Mouse (Mus musculus): ENCODE data around the gene Hoxa11. TPM values are rescaled to one million over a fixed set of nuclear protein-coding genes. Genes with fewer than 3 reads are reported as not detected.

Hoxa11 gene
- polyA plus RNA-seq, 1 experiment from 2014 or later = not detected

GRCm38 (mm10) chr6:52215771-52216535 lies 29.7 kb downstream of the Hoxa11 start:
- Histone ChIP-seq H3K9ac (no peak overlapping the region), H3K4me1 (ENCODE audit: insufficient read depth) (no peaks in the 10 kb centered on the region), H3K4me3 (ENCODE audit: low read depth, low read length) (peak overlapping the region; percentile 13; the same call in 1 of the 2 replicates), H3K27ac (ENCODE audit: low read depth) (no peak overlapping the region), H3K27me3 (ENCODE audit: insufficient read depth, low read length) (peaks cover 99% of the 10 kb centered on the region), H3K9me3 (ENCODE audit: low read depth, low read length) (no peaks in the 10 kb centered on the region), H3K4me2 (peak overlapping the region; percentile 81), H3K36me3 (ENCODE audit: insufficient read depth) (no peaks in the 10 kb centered on the region)
- DNase-seq (no peak), ATAC-seq (ENCODE audit: insufficient read depth) (no peak)
- TF ChIP-seq CTCF (IDR thresholded peaks at IDR 0.05; ENCODE audit: low read depth) = no peak
- WGBS = 5% methylated on average over 30 of the region's 30 CpGs

DNA sequence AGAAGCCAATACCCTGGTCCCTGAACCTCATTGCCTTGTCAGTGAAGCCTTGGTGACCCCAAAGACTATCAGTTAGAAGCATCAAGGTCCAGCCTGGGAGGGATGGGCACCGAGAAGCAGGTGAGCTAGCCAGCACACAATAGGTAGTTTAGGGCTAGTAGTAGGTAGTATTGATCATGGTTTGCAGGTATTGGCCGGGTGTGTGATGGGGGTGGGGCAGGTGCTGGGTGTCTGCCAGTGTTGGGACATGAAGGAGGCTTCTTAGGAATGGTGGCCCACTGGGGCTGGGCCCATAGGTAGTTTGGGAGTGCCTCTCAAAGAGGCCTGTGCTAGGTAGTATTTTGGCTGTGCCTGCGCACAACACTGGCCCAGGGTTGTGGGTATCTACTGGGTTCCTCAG lies 30.5 kb downstream of the Hoxa11 start:
- Histone ChIP-seq H3K9ac (no peak overlapping the region), H3K36me3 (ENCODE audit: insufficient read depth) (no peaks in the 10 kb centered on the region), H3K4me1 (ENCODE audit: insufficient read depth) (no peaks in the 10 kb centered on the region), H3K4me2 (no peak overlapping the region), H3K27me3 (ENCODE audit: insufficient read depth, low read length) (peaks cover 99% of the 10 kb centered on the region), H3K27ac (ENCODE audit: low read depth) (no peak overlapping the region), H3K9me3 (ENCODE audit: low read depth, low read length) (no peaks in the 10 kb centered on the region), H3K4me3 (ENCODE audit: low read depth, low read length) (no peak overlapping the region)
- TF ChIP-seq CTCF (IDR thresholded peaks at IDR 0.05; ENCODE audit: low read depth) = no peak
- no peak for ATAC-seq (ENCODE audit: insufficient read depth)
- DNase-seq = no peak
- 35% methylated on average over 3 of the region's 3 CpGs for WGBS

DNA sequence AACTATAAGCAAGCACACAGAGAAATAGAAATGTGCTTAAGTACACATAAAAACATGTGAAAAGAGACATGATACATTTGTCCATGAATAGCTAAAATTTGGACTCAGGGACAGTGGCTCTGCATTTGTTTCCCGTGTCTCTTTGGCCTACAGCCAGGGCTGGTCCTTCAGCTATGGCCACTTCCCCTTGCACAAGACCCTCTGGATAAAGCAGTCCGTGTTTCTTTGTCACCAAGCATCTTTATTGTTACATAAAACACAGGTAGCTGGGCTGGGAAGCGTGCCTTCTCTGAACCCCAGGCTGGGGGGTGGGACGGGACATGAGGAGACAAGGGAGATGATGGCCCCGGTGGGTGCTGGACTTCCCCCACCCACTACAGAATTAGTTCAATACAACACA lies 31.3 kb downstream of the Hoxa11 start:
- Histone ChIP-seq H3K27me3 (ENCODE audit: insufficient read depth, low read length) (peaks cover 98% of the 10 kb centered on the region), H3K4me1 (ENCODE audit: insufficient read depth) (no peaks in the 10 kb centered on the region), H3K4me3 (ENCODE audit: low read depth, low read length) (no peak overlapping the region), H3K27ac (ENCODE audit: low read depth) (no peak overlapping the region), H3K9ac (no peak overlapping the region), H3K4me2 (peak overlapping the region; percentile 87; the same call in 1 of the 2 replicates), H3K36me3 (ENCODE audit: insufficient read depth) (no peaks in the 10 kb centered on the region), H3K9me3 (ENCODE audit: low read depth, low read length) (no peaks in the 10 kb centered on the region)
- WGBS = 32% methylated on average over 5 of the region's 5 CpGs
- TF ChIP-seq CTCF (IDR thresholded peaks at IDR 0.05; ENCODE audit: low read depth) = no peak
- DNase-seq (peak; percentile 44), ATAC-seq (ENCODE audit: insufficient read depth) (no peak)

DNA sequence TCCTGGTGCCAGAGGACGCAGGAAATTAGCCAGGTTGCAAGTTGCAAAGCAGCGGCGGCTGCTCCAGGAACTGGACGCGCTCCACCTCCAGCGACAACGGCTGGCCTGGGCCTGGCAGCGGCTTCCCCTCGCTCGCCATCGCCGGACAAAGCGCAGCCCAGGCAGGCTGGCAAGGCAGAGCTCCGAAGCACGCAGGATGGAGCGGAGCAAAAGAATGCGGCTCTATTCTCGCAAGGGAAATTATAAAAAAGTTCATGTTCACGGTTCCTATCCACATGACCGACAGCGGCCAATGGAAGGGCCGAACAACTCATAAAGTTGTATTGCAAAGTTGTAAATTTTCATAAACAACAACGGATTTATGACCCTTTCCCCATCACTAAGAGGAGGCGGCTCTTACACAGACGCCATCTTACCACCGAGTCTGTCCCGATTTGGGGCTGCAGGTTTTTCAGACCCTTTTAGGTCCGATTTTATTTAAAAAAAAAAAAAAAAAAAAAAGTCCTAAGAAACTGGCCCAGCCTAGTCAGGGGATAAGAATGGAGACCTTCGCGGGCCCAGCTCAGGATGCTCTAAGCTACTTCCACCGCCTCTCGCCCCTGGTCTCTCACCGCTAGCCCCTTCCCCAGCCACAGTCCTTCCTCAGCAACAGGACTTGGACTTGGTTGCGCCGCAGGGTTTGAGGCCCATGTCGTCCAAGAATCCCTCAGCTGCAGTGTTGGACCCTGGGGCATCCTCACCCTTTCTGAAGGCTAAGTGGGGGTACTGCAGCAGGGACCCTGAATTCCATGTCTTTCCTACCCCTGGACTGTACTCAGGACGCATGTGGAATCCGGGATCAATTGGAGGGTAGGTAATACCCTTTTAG lies 32.3 kb downstream of the Hoxa11 start, which contains the start of the genes Hoxa3 and Gm28308:
Gene Hoxa3 (minus strand): TSS at position 218 of the 868 bp plus-strand sequence.
Gene Gm28308 (minus strand): TSS at position 221 of the 868 bp plus-strand sequence.
- DNase-seq (peak; percentile 80), ATAC-seq (ENCODE audit: insufficient read depth) (peak; percentile 21; the same call in 1 of the 2 replicates)
- Histone ChIP-seq H3K4me1 (ENCODE audit: insufficient read depth) (0 out of 2 replicates have a peak, but pooled peaks cover 3% of the 10 kb centered on the region), H3K27me3 (ENCODE audit: insufficient read depth, low read length) (peaks cover 98% of the 10 kb centered on the region), H3K9me3 (ENCODE audit: low read depth, low read length) (no peaks in the 10 kb centered on the region), H3K4me2 (peak within 1 kb of the TSS; percentile 87), H3K4me3 (ENCODE audit: low read depth, low read length) (peak within 1 kb of the TSS; percentile 43), H3K36me3 (ENCODE audit: insufficient read depth) (no peaks in the 10 kb centered on the region), H3K27ac (ENCODE audit: low read depth) (peak within 1 kb of the TSS; percentile 85; the same call in 1 of the 2 replicates), H3K9ac (peak within 1 kb of the TSS; percentile 40)
- no peak for TF ChIP-seq CTCF (IDR thresholded peaks at IDR 0.05; ENCODE audit: low read depth)
- 9% methylated on average over 38 of the region's 38 CpGs for WGBS

GRCm38 (mm10) chr6:52212556-52213118 lies 33.0 kb downstream of the Hoxa11 start:
- Histone ChIP-seq H3K36me3 (ENCODE audit: insufficient read depth) (no peaks in the 10 kb centered on the region), H3K9me3 (ENCODE audit: low read depth, low read length) (no peaks in the 10 kb centered on the region), H3K9ac (peak overlapping the region; percentile 40), H3K27ac (ENCODE audit: low read depth) (peak overlapping the region; percentile 85; the same call in 1 of the 2 replicates), H3K4me1 (ENCODE audit: insufficient read depth) (0 out of 2 replicates have a peak, but pooled peaks cover 3% of the 10 kb centered on the region), H3K4me2 (peak overlapping the region; percentile 87), H3K27me3 (ENCODE audit: insufficient read depth, low read length) (peaks cover 95% of the 10 kb centered on the region), H3K4me3 (ENCODE audit: low read depth, low read length) (peak overlapping the region; percentile 43)
- no peak for TF ChIP-seq CTCF (IDR thresholded peaks at IDR 0.05; ENCODE audit: low read depth)
- ATAC-seq (ENCODE audit: insufficient read depth) (no peak), DNase-seq (peak; percentile 49)
- 4% methylated on average over 22 of the region's 22 CpGs for WGBS

- TF ChIP-seq CTCF (IDR thresholded peaks at IDR 0.05; ENCODE audit: low read depth) = no peak
- ATAC-seq (ENCODE audit: insufficient read depth) (no peak), DNase-seq (no peak)
- 0 out of 2 replicates have a peak overlapping the region, but pooled peaks have one; percentile 50 for H3K27ac ChIP-seq (ENCODE audit: low read depth)
- H3K27me3 ChIP-seq (ENCODE audit: insufficient read depth, low read length) = peaks cover 92% of the 10 kb centered on the region
- H3K36me3 ChIP-seq (ENCODE audit: insufficient read depth) = no peaks in the 10 kb centered on the region
- whole genome bisulfite sequencing = 6% methylated on average over 13 of the region's 13 CpGs
- no peaks in the 10 kb centered on the region for H3K9me3 ChIP-seq (ENCODE audit: low read depth, low read length)
- peak overlapping the region; percentile 40 for H3K9ac ChIP-seq
- 0 out of 2 replicates have a peak, but pooled peaks cover 3% of the 10 kb centered on the region for H3K4me1 ChIP-seq (ENCODE audit: insufficient read depth)
- H3K4me2 ChIP-seq = peak overlapping the region; percentile 87
- H3K4me3 ChIP-seq (ENCODE audit: low read depth, low read length) = peak overlapping the region; percentile 43
Observed at GRCm38 (mm10) chr6:52211961-52212360, 33.6 kb downstream of the Hoxa11 start.
